Mouse (Mus musculus) lung, postnatal 0 days (tissue): ENCODE results near the gene Tprn. TPM values are rescaled to one million over a fixed set of nuclear protein-coding genes. Genes with fewer than 3 reads are reported as not detected.

ENCODE experiments used
- ATAC-seq: fragments of 200-750 bp; cut with Nextera tagmentation; 2 replicates; pipeline ENCODE4 v1.8.0; 2017; ENCODE audit warnings: moderate library complexity
- DNase-seq: peaks from one replicate; pipeline ENCODE4 v3.0.0-alpha.2; 2016; ENCODE audit warnings: low spot score
- H3K27ac ChIP-seq: fragments of 300-500 bp; sonication (generic); 2 replicates; pipeline ENCODE4 v1.5.1; 2014; ENCODE audit warnings: antibody characterized with exemption, mild to moderate bottlenecking, low read length, mixed read lengths
- H3K27me3 ChIP-seq: fragments of 300-500 bp; sonication (generic); replicated peaks from 2 replicates; pipeline ENCODE4 v1.6.1; 2014; ENCODE audit warnings: low read length, mixed read lengths; ENCODE audit not compliant: insufficient read depth
- H3K36me3 ChIP-seq: fragments of 300-500 bp; sonication (generic); 2 replicates; pipeline ENCODE4 v1.6.1; 2014; ENCODE audit warnings: low read length, mixed read lengths; ENCODE audit not compliant: insufficient read depth
- H3K4me1 ChIP-seq: fragments of 300-500 bp; sonication (generic); 2 replicates; pipeline ENCODE4 v1.6.1; 2014; ENCODE audit warnings: antibody characterized with exemption, low read depth, low read length, mixed read lengths; ENCODE audit not compliant: insufficient read depth
- H3K4me2 ChIP-seq: fragments of 300-500 bp; sonication (generic); replicated peaks from 2 replicates; pipeline ENCODE4 v1.6.1; 2014; ENCODE audit warnings: low read depth, mild to moderate bottlenecking, low read length, moderate library complexity, mixed read lengths
- H3K4me3 ChIP-seq: fragments of 300-500 bp; sonication (generic); 2 replicates; pipeline ENCODE4 v1.5.1; 2014; ENCODE audit warnings: low read depth, low read length
- H3K9ac ChIP-seq: fragments of 300-500 bp; sonication (generic); replicated peaks from 2 replicates; pipeline ENCODE4 v1.6.1; 2014; ENCODE audit warnings: low read depth, mild to moderate bottlenecking
- H3K9me3 ChIP-seq: fragments of 300-500 bp; sonication (generic); 2 replicates; pipeline ENCODE4 v1.6.1; 2016; ENCODE audit warnings: low read length, mixed read lengths
- CTCF ChIP-seq: IDR thresholded peaks from 2 replicates; pipeline ENCODE4 v1.5.1; 2016; ENCODE audit warnings: antibody characterized with exemption, mild to moderate bottlenecking
- EP300 ChIP-seq: IDR thresholded peaks from 2 replicates; pipeline ENCODE4 v1.6.1; 2016; ENCODE audit warnings: antibody characterized with exemption, mild to moderate bottlenecking, control low read depth
- WGBS: fragments of 180-500 bp; shearing (Covaris S2); extraction: QIAGEN DNeasy Blood & Tissue Kit; methylation state at CpG from one replicate; pipeline ENCODE4 v1.1.7; 2014; 5-methylcytosine and 5-hydroxymethylcytosine counted together
- polyA plus RNA-seq: library from polyadenylated mRNA; unstranded; fragments of >200 nt; fragmentation: Nextera tagmentation; extraction: Ambion mirVana; gene quantifications from 2 replicates; pipeline ENCODE4 v1.2.1, GENCODE M21; 2015

Tprn gene
- polyA plus RNA-seq, 1 experiment from 2014 or later: 7.4 TPM

DNA sequence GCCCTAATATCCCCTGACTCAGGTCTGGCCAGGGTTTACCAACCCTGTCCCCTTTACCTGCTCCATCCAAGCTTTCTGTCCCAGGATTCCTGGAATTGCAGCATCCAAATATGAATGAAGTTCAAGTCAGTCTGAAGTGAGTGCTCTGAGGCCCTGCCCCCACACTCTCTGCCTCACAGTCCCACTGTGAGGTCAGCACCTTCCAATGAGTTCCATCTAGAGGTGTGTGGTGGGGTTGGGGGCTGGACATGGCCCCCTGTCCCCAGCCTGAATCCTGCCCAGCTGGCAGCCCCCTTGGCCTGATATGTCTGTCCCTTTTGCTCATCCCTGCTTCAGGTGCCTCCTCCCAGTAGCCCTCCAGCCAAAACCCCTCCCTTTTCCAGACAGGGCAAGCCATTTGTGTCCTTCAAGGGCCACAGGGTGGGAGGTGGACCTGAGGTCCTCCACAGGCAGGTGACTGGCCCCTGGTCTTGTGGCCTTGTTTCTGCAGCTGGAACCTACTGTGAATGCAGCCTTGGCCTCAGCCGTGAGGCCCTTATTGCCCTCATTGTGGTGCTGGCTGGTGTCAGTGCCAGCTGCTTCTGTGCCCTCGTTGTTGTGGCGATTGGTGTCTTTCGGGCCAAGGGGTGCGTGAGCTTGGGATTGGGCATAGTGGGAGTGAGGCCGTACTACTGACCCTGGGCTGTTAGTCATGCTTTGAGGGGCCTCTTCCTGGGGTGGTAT, 25.7 kb downstream of the Tprn start, which contains the start of gene Tmem210:
Gene Tmem210, plus strand, starts transcription at position 219 of the 723 bp plus-strand sequence.
- H3K9ac ChIP-seq: no peak within 1 kb of the TSS
- ATAC-seq (no peak), DNase-seq (no peak)
- peak within 1 kb of the TSS; percentile 88 for H3K27ac ChIP-seq
- H3K4me2 ChIP-seq: no peak within 1 kb of the TSS
- 80% methylated on average over 6 of the region's 6 CpGs for WGBS
- H3K4me1 ChIP-seq: peaks cover 25% of the 10 kb centered on the region
- no peaks in the 10 kb centered on the region for H3K9me3 ChIP-seq
- no peak within 1 kb of the TSS for H3K4me3 ChIP-seq
- H3K27me3 ChIP-seq: peaks cover 40% of the 10 kb centered on the region
- H3K36me3 ChIP-seq: peaks cover 22% of the 10 kb centered on the region; the same call in 1 of the 2 replicates
- TF ChIP-seq EP300 (no peak), CTCF (no peak)

DNA sequence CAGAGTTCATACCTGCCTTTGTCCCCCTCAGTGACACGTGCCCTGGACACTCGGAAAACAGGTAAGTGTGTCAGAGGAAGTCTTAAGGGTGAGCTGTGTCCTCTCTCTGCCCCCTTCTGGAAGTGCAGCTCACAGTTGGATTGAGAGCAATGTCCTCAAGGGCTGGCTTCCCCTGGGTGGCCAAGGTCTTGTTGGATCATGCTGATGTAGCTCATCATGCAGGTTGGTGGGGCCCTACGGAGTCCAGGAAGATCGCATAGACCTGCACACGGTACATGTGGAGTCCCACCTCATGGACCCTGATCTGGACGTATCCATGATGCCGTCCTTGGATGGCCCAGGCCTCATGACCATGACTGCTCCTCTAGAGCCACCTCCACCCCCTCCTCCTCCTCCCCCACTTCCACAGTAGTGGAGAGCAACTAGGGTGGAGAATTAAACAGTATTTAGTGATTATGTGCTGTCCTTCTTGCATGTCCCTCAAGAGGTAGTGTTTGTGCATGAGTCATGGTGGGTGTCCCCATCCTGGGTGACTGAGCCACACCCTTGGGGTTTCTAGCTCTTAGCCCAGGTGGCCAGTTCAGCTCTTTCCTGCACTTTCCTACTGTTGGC, 26.4 kb downstream of the Tprn start:
- Histone ChIP-seq H3K36me3 (peaks cover 17% of the 10 kb centered on the region; the same call in 1 of the 2 replicates), H3K4me3 (no peak overlapping the region), H3K27me3 (peaks cover 40% of the 10 kb centered on the region), H3K9me3 (no peaks in the 10 kb centered on the region), H3K4me2 (no peak overlapping the region), H3K27ac (no peak overlapping the region), H3K4me1 (peaks cover 25% of the 10 kb centered on the region), H3K9ac (no peak overlapping the region)
- TF ChIP-seq CTCF: no peak
- TF ChIP-seq EP300: no peak
- no peak for DNase-seq
- no peak for ATAC-seq
- WGBS: 80% methylated on average over 7 of the region's 7 CpGs

DNA sequence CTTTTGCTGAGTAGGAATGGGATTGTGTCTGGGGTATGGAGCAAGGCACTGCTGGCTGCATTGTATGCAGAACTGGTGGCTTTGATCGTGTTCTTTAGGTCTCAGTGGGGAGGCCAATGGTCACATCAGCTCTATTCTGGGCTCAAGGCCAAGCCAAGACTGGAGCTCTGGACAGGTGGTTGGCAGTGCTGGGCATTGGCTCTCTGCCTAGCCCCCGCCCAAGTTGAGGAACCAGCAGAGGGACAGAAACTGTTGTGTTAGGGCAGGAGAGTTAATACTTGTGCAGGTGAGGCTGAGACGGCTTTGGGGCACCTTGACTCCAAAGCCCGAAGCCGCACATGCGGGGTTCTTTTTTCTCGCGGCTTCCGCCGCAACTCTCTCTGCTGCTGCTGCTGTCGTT, 27.2 kb downstream of the Tprn start, which contains the start of gene Lrrc26:
Gene Lrrc26, plus strand, starts transcription at position 265 of the 400 bp plus-strand sequence.
- Histone ChIP-seq H3K9ac (no peak within 1 kb of the TSS), H3K36me3 (peaks cover 11% of the 10 kb centered on the region; the same call in 1 of the 2 replicates), H3K4me3 (peak within 1 kb of the TSS; percentile 21), H3K27me3 (peaks cover 40% of the 10 kb centered on the region), H3K4me1 (peaks cover 25% of the 10 kb centered on the region), H3K4me2 (peak within 1 kb of the TSS; percentile 50), H3K27ac (no peak within 1 kb of the TSS), H3K9me3 (no peaks in the 10 kb centered on the region)
- ATAC-seq: no peak
- DNase-seq: peak; percentile 34
- no peak for TF ChIP-seq EP300
- no peak for TF ChIP-seq CTCF
- WGBS: 8% methylated on average over 11 of the region's 11 CpGs

DNA sequence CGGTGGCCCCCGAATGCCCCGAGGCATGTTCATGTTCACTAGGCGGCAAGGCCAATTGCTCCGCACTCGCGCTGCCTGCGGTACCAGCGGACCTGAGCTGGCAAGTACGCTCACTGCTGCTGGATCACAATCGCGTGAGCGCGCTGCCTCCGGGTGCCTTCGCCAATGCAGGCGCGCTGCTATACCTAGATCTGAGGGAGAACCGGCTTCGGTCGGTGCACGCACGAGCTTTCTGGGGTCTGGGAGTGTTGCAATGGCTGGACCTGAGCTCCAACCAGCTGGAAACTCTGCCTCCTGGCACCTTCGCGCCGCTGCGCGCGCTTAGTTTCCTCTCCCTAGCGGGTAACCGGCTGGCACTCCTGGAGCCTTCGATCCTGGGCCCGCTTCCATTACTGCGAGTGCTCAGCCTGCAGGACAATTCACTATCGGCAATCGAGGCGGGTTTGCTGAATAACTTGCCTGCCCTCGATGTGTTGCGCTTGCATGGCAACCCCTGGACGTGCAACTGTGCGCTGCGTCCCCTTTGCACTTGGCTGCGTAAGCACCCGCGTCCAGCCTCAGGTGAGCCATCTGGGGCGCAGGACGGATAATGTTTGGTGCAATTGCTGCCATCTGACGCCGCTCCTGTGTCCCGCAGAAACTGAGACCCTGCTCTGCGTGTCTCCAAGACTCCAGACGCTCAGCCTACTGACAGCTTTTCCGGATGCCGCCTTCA, 27.8 kb downstream of the Tprn start:
- H3K4me2 ChIP-seq: peak overlapping the region; percentile 50
- TF ChIP-seq CTCF (no peak), EP300 (no peak)
- H3K4me3 ChIP-seq: peak overlapping the region; percentile 21
- 2% methylated on average over 54 of the region's 54 CpGs for WGBS
- no peaks in the 10 kb centered on the region for H3K9me3 ChIP-seq
- H3K27me3 ChIP-seq: peaks cover 40% of the 10 kb centered on the region
- ATAC-seq: no peak
- H3K36me3 ChIP-seq: 0 out of 2 replicates have a peak, but pooled peaks cover 5% of the 10 kb centered on the region
- no peak for DNase-seq
- peaks cover 25% of the 10 kb centered on the region for H3K4me1 ChIP-seq
- no peak overlapping the region for H3K9ac ChIP-seq
- H3K27ac ChIP-seq: no peak overlapping the region

DNA sequence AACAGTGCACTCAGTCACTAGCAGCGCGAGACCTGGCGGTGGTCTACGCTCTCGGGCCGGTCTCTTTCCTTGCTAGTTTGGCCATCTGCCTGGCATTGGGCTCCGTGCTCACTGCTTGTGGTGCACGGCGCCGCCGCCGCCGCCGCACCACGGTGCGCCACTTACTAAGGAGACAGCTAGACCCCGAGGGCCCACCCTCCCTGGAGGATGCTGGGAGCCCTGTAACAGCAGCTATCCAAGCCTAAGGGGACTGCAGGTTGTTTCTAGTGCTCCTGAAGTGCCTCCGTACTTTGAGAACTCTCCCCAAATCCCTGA, 28.4 kb downstream of the Tprn start:
- ATAC-seq (no peak), DNase-seq (no peak)
- Histone ChIP-seq H3K27ac (no peak overlapping the region), H3K4me2 (peak overlapping the region; percentile 50), H3K27me3 (peaks cover 40% of the 10 kb centered on the region), H3K36me3 (no peaks in the 10 kb centered on the region), H3K9me3 (no peaks in the 10 kb centered on the region), H3K9ac (no peak overlapping the region), H3K4me3 (peak overlapping the region; percentile 21), H3K4me1 (peaks cover 25% of the 10 kb centered on the region)
- TF ChIP-seq EP300: no peak
- WGBS: 8% methylated on average over 17 of the region's 18 CpGs
